Mouse (Mus musculus): ENCODE data around the gene Nprl2. TPM values are rescaled to one million over a fixed set of nuclear protein-coding genes. Genes with fewer than 3 reads are reported as not detected.
"Not testable (repeated sequence)": the region's sequence is repeated elsewhere in the genome, so short reads cannot be mapped to it uniquely, and the experiment has no call there.

Nprl2 gene
- polyA plus RNA-seq, 1 experiment: 0.37 TPM

DNA sequence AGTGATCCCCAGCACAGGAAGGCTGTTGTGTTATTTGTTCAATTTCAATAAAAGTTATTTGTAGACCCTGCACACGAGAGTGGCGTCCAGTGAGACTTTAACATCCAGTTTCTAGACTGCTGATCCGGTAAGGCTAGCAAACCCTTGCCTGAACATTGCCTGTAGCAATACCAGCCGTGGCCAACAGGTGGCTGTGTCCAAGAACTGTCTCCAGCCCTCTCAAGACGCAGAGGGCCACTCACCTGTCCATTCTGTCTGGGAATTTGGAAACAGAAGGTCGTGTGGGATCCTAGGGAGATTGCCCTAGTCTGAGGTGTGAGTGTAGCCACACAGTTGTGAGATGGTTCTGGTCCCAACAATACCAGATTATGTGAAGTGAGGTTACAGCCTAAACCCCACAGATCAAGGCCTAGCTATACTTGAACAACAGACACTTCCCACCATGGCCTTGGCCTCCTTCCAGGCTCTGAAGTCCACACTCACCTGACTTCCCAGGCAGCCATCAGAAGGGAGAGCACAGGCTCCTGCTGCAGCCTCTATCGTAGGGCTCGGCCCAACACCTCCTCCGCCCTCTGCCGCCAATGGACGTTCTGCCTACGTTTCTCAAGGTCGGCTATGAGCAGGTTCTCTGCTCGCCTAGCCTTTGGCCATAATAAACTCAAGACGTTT lies 24.1 kb downstream of the Nprl2 start:
- Histone ChIP-seq H3K9me3 (no peaks in the 10 kb centered on the region), H3K4me3 (replicated peaks) (peak overlapping the region; percentile 40), H3K36me3 (replicated peaks; ENCODE audit: low read length) (peaks cover 47% of the 10 kb centered on the region), H3K27me3 (replicated peaks) (no peaks in the 10 kb centered on the region), H3K4me1 (peaks cover 88% of the 10 kb centered on the region)
- TF ChIP-seq GATA1 (IDR thresholded peaks at IDR 0.05; ENCODE audit: borderline replicate concordance, low read length): no peak
- no peak for TF ChIP-seq FLI1 (IDR thresholded peaks at IDR 0.05; ENCODE audit: low read length)

DNA sequence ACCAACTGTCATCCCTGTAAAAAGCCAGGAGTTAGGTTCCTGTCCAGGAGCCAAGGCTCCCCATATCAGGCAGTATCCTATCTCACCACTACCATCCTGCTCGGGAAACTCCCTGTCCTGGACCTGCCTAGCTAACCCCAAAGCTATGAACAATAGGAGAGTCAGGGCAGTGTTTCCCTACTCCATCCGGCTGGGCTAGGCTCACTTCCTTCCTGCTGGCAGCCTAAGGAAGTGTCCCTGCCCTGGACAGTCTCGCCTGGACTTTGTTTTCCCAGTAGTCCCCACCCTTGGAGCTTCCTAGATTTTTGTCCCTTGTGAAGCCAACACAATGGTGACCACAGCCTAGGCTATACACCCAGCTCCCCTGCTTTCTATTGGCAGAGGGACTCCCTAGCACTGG lies 24.8 kb downstream of the Nprl2 start:
- H3K36me3 ChIP-seq (replicated peaks; ENCODE audit: low read length): peaks cover 47% of the 10 kb centered on the region
- H3K4me1 ChIP-seq: peaks cover 88% of the 10 kb centered on the region
- TF ChIP-seq FLI1 (IDR thresholded peaks at IDR 0.05; ENCODE audit: low read length): no peak
- no peak for TF ChIP-seq GATA1 (IDR thresholded peaks at IDR 0.05; ENCODE audit: borderline replicate concordance, low read length)
- no peaks in the 10 kb centered on the region for H3K27me3 ChIP-seq (replicated peaks)
- no peaks in the 10 kb centered on the region for H3K9me3 ChIP-seq
- peak overlapping the region; percentile 66 for H3K4me3 ChIP-seq (replicated peaks)

DNA sequence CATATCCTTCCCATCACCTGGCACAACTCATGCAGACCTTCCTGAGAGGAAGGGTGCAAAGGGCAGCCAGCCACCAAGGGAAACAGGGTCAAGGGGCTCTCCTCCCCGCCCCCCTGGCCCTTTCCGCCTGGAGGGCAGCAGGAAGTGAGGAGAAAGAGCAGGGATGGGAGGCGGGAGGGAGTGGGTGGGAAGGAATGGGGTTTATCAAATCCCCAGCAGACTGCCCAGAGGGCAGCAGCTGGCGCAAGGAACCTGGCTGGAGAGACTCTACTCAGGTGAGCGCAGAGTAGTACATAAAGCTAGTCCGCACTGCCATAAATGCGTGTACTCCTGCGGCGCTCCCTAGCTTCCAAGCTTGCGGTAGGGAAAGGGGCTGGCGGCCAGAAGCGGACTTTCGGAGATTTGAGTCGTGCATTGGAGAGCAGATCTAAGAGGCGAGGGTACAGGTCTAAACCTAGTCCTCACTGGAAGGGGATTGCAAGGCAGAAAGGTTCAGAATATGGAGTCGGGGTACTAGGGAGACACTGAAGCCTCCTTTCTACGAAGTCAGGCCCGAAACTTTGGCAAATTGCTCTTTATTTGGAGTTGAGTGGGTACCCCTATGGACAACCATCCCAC lies 25.8 kb downstream of the Nprl2 start, which contains the start of gene Hyal2:
Hyal2 (plus strand) TSS at position 244 of the 618 bp plus-strand sequence.
- H3K4me3 ChIP-seq (replicated peaks): peak within 1 kb of the TSS; percentile 96
- no peaks in the 10 kb centered on the region for H3K9me3 ChIP-seq
- no peaks in the 10 kb centered on the region for H3K27me3 ChIP-seq (replicated peaks)
- H3K36me3 ChIP-seq (replicated peaks; ENCODE audit: low read length): peaks cover 51% of the 10 kb centered on the region
- peaks cover 84% of the 10 kb centered on the region for H3K4me1 ChIP-seq
- TF ChIP-seq FLI1 (IDR thresholded peaks at IDR 0.05; ENCODE audit: low read length) (no peak), GATA1 (IDR thresholded peaks at IDR 0.05; ENCODE audit: borderline replicate concordance, low read length) (no peak)

DNA sequence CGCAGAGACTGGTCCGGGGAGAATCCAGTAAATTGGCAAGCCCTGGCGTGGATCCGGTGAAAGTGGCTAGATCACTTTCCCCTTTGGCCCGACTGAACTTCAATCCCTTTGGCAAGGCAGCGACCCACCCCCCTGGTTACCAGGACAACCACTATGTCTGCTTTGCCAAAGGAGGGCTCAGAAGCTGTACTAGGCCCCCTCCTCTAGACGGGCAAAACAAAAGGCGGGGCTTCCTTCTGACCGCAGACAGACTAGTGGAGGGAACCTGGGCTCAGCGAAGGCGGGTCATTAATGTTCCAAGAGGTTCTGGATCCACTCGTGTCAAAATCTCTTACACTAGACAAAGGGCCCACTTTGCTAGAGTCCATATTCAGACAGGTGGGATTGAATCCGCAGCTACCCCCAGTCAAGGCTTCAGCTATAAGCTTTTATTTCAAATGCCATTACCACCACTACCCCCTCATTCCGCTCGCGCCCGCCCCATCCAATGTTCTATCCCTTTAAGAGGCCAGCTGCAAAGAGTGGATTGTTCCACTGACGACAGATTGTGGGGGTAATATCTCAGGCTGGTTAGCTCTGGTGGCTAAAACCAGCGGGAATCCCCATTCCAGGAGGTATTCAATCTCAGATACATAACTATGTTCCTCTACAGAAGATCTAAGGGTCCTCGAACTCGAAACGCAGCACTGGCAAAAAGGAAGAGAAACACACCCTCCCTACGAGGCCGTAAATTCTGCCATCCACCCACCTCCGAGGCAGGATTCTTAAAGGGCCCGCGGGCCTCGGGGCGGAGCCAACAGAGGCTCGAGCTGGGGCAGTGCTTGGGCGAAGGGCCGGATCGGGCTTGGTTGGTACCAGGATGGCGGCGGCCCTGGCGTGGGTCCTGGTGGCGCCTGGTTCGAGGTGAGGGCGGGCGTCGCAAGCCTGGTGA lies 26.6 kb downstream of the Nprl2 start:
- no peak for TF ChIP-seq FLI1 (IDR thresholded peaks at IDR 0.05; ENCODE audit: low read length)
- no peak for TF ChIP-seq GATA1 (IDR thresholded peaks at IDR 0.05; ENCODE audit: borderline replicate concordance, low read length)
- H3K36me3 ChIP-seq (replicated peaks; ENCODE audit: low read length): peaks cover 57% of the 10 kb centered on the region
- peak overlapping the region; percentile 96 for H3K4me3 ChIP-seq (replicated peaks)
- peaks cover 83% of the 10 kb centered on the region for H3K4me1 ChIP-seq
- H3K27me3 ChIP-seq (replicated peaks): no peaks in the 10 kb centered on the region
- H3K9me3 ChIP-seq: no peaks in the 10 kb centered on the region

DNA sequence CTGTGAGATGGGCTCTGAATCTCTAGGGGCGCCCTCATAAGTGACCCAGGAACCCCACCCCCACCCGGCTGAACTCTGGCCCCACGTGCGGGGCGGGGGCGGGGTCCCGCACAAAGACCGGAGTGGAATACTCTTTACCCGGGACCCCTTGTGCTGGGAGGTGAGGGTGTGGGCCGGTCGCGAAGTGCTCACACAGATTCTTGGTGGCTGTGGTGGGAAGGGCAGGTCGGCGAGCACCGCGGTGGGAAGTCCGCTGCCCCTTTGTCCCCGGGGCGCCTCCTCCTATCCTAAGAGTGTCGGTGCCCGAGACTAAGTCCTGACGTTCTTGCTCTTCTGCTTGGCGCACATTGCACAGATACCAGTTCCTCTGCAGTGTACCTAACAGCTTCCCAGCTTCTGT lies 27.2 kb downstream of the Nprl2 start:
- peaks cover 57% of the 10 kb centered on the region for H3K36me3 ChIP-seq (replicated peaks; ENCODE audit: low read length)
- no peaks in the 10 kb centered on the region for H3K9me3 ChIP-seq
- no peak for TF ChIP-seq GATA1 (IDR thresholded peaks at IDR 0.05; ENCODE audit: borderline replicate concordance, low read length)
- no peak for TF ChIP-seq FLI1 (IDR thresholded peaks at IDR 0.05; ENCODE audit: low read length)
- peak overlapping the region; percentile 96 for H3K4me3 ChIP-seq (replicated peaks)
- peaks cover 76% of the 10 kb centered on the region for H3K4me1 ChIP-seq
- no peaks in the 10 kb centered on the region for H3K27me3 ChIP-seq (replicated peaks)

DNA sequence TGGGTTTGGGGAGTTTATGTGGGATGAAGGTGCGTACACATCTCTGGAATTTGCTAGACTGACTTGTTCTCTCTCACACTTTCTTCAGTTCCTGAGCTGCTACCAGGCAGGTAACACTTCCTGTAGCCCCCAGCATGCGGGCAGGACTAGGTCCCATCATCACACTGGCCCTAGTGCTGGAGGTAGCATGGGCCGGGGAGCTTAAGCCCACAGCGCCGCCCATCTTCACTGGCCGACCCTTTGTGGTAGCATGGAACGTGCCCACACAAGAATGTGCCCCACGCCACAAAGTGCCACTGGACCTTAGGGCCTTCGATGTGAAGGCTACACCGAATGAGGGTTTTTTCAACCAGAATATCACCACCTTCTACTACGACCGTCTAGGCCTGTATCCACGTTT lies 28.0 kb downstream of the Nprl2 start:
- TF ChIP-seq FLI1 (IDR thresholded peaks at IDR 0.05; ENCODE audit: low read length): no peak
- TF ChIP-seq GATA1 (IDR thresholded peaks at IDR 0.05; ENCODE audit: borderline replicate concordance, low read length): no peak
- Histone ChIP-seq H3K4me1 (peaks cover 69% of the 10 kb centered on the region), H3K27me3 (replicated peaks) (no peaks in the 10 kb centered on the region), H3K36me3 (replicated peaks; ENCODE audit: low read length) (peaks cover 50% of the 10 kb centered on the region), H3K4me3 (replicated peaks) (peak overlapping the region; percentile 96), H3K9me3 (no peaks in the 10 kb centered on the region)

DNA sequence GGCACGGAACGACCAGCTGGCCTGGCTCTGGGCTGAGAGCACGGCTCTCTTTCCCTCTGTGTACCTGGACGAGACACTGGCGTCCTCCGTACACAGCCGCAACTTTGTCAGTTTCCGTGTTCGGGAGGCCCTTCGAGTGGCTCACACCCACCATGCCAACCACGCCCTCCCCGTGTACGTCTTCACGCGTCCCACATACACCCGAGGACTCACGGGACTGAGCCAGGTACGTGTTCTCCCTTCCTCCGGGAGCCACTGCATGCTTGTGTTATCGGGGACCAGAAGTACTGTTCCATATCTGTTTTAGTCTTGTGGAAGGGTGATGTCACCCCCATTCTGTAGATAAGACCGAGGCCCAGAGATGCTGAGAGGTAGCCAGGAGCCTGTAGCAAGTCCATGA lies 28.8 kb downstream of the Nprl2 start:
- H3K4me3 ChIP-seq (replicated peaks): no peak overlapping the region
- peaks cover 66% of the 10 kb centered on the region for H3K4me1 ChIP-seq
- H3K9me3 ChIP-seq: no peaks in the 10 kb centered on the region
- no peaks in the 10 kb centered on the region for H3K27me3 ChIP-seq (replicated peaks)
- peaks cover 44% of the 10 kb centered on the region for H3K36me3 ChIP-seq (replicated peaks; ENCODE audit: low read length)
- TF ChIP-seq GATA1 (IDR thresholded peaks at IDR 0.05; ENCODE audit: borderline replicate concordance, low read length): no peak
- no peak for TF ChIP-seq FLI1 (IDR thresholded peaks at IDR 0.05; ENCODE audit: low read length)

DNA sequence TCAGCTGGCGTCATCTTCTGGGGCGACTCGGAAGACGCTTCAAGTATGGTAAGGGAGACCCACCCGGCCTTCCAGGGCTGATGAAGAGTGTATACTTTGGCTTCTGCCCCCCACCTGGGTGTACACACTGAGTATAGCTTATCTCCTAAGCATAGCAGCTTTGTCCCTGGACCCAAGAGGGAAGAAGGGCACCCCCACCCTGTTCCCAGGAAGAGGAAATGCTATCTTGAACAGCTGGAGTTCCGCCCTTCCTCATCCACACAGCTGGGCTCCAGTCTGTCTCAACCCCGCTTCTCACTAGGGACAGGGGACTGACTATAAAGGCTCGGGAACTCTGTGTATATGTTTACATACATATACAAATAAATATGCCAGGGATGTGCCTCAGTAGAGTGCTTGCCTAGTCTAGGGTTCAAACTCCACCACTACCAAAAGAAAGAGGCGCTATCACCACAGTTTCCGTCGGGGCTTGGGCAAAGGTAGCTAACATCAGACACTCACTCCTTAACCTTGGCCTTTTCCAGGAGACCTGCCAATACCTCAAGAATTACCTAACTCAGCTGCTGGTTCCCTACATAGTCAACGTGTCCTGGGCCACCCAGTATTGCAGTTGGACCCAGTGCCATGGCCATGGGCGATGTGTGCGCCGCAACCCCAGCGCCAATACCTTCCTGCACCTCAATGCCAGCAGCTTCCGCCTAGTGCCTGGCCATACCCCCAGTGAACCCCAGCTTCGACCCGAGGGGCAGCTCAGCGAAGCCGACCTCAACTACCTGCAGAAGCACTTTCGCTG lies 29.7 kb downstream of the Nprl2 start:
- Histone ChIP-seq H3K4me1 (peaks cover 64% of the 10 kb centered on the region), H3K4me3 (replicated peaks) (no peak overlapping the region), H3K36me3 (replicated peaks; ENCODE audit: low read length) (peaks cover 37% of the 10 kb centered on the region), H3K9me3 (no peaks in the 10 kb centered on the region), H3K27me3 (replicated peaks) (no peaks in the 10 kb centered on the region)
- no peak for TF ChIP-seq FLI1 (IDR thresholded peaks at IDR 0.05; ENCODE audit: low read length)
- TF ChIP-seq GATA1 (IDR thresholded peaks at IDR 0.05; ENCODE audit: borderline replicate concordance, low read length): no peak

DNA sequence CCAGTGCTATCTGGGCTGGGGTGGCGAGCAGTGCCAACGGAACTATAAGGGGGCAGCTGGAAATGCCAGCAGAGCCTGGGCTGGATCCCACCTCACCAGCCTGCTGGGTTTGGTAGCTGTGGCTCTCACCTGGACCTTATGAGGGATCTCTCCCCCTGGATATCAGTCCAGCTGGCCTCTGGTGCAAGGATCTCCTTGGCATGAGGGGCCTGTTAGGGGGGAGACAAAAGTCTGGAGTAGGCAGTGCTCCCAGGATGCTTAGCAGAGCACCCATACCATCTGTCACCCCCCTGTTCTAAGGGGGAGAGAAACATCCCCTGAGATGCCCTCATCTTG lies 30.3 kb downstream of the Nprl2 start:
- H3K4me3 ChIP-seq (replicated peaks): no peak overlapping the region
- H3K27me3 ChIP-seq (replicated peaks): no peaks in the 10 kb centered on the region
- peaks cover 64% of the 10 kb centered on the region for H3K4me1 ChIP-seq
- no peaks in the 10 kb centered on the region for H3K9me3 ChIP-seq
- H3K36me3 ChIP-seq (replicated peaks; ENCODE audit: low read length): peaks cover 34% of the 10 kb centered on the region
- TF ChIP-seq FLI1 (IDR thresholded peaks at IDR 0.05; ENCODE audit: low read length) (no peak), GATA1 (IDR thresholded peaks at IDR 0.05; ENCODE audit: borderline replicate concordance, low read length) (no peak)

DNA sequence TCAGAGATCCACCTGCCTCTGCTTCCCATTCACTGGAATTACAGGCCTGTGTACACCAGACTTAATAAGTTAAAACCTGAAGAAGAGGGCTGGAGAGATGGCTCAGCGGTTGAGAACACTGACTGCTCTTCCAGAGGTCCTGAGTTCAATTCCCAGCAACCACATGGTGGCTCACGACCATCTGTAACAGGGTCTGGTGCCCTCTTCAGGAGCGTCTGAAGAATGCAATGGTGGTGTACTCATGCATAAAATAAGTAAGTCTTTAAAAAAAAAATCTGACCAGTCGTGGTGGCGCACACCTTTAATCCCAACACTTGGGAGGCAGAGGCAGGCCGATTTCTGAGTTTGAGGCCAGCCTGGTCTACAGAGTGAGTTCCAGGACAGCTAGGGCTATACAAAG lies 31.7 kb downstream of the Nprl2 start:
- H3K9me3 ChIP-seq; H3K4me3 ChIP-seq (replicated peaks); H3K27me3 ChIP-seq (replicated peaks): not testable (repeated sequence)
- Histone ChIP-seq H3K4me1 (peaks cover 63% of the 10 kb centered on the region), H3K36me3 (replicated peaks; ENCODE audit: low read length) (peaks cover 39% of the 10 kb centered on the region)

Measured in megakaryocyte, embryonic 14.5 days (primary cell).